Mouse (Mus musculus): ENCODE measurements around the gene Sec14l5. TPM values are rescaled to one million over a fixed set of nuclear protein-coding genes. Genes with fewer than 3 reads are reported as not detected.
"Not testable (repeated sequence)": the region's sequence is repeated elsewhere in the genome, so short reads cannot be mapped to it uniquely, and the experiment has no call there.

The Sec14l5 gene
- total and polyA plus RNA-seq, 2 experiments, result 0.02 to 0.09 TPM

- Histone ChIP-seq H3K79me2 (ENCODE audit: control insufficient read depth, insufficient read depth, low read length) (no peaks in the 10 kb centered on the region), H3K4me3 (ENCODE audit: insufficient read depth, low read depth, low read length) (no peak overlapping the region), H3K9ac (ENCODE audit: low read depth, low read length) (no peak overlapping the region), H3K27ac (replicated peaks; ENCODE audit: insufficient read depth, low read depth, low read length) (no peak overlapping the region), H3K27me3 (ENCODE audit: control insufficient read depth, insufficient read depth, low read length) (no peaks in the 10 kb centered on the region), H3K36me3 (ENCODE audit: control insufficient read depth, insufficient read depth, low read length) (no peaks in the 10 kb centered on the region), H3K4me1 (ENCODE audit: control insufficient read depth, insufficient read depth, low read length) (no peaks in the 10 kb centered on the region)
- no peak for TF ChIP-seq POLR2A (IDR thresholded peaks at IDR 0.05; ENCODE audit: extremely low read depth, insufficient read depth, low read length)
- TF ChIP-seq CTCF (IDR thresholded peaks at IDR 0.05; ENCODE audit: low read depth, low read length), result no peak
- WGBS, result 73% methylated on average over 4 of the region's 4 CpGs
- DNase-seq (ENCODE audit: extremely low read depth, low read depth, low spot score), result no peak
These were observed 74.5 kb downstream of the Sec14l5 start for GRCm38 (mm10) chr16:5221403-5221802.

GRCm38 (mm10) chr16:5222140-5222539, 75.2 kb downstream of the Sec14l5 start, which contains the start of gene AU021092:
Gene AU021092 (minus strand): TSS chr16:5222299.
- Histone ChIP-seq H3K36me3 (ENCODE audit: control insufficient read depth, insufficient read depth, low read length) (no peaks in the 10 kb centered on the region), H3K27ac (replicated peaks; ENCODE audit: insufficient read depth, low read depth, low read length) (no peak within 1 kb of the TSS), H3K79me2 (ENCODE audit: control insufficient read depth, insufficient read depth, low read length) (no peaks in the 10 kb centered on the region), H3K4me1 (ENCODE audit: control insufficient read depth, insufficient read depth, low read length) (no peaks in the 10 kb centered on the region), H3K9ac (ENCODE audit: low read depth, low read length) (no peak within 1 kb of the TSS), H3K27me3 (ENCODE audit: control insufficient read depth, insufficient read depth, low read length) (no peaks in the 10 kb centered on the region), H3K4me3 (ENCODE audit: insufficient read depth, low read depth, low read length) (peak within 1 kb of the TSS; percentile 27)
- TF ChIP-seq POLR2A (IDR thresholded peaks at IDR 0.05; ENCODE audit: extremely low read depth, insufficient read depth, low read length), result no peak
- TF ChIP-seq CTCF (IDR thresholded peaks at IDR 0.05; ENCODE audit: low read depth, low read length), result no peak
- no peak for DNase-seq (ENCODE audit: extremely low read depth, low read depth, low spot score)
- 68% methylated on average over 6 of the region's 6 CpGs for whole genome bisulfite sequencing

- H3K36me3 ChIP-seq (ENCODE audit: control insufficient read depth, insufficient read depth, low read length); H3K27ac ChIP-seq (replicated peaks; ENCODE audit: insufficient read depth, low read depth, low read length); H3K4me3 ChIP-seq (ENCODE audit: insufficient read depth, low read depth, low read length); H3K9ac ChIP-seq (ENCODE audit: low read depth, low read length); H3K79me2 ChIP-seq (ENCODE audit: control insufficient read depth, insufficient read depth, low read length); DNase-seq (ENCODE audit: extremely low read depth, low read depth, low spot score); H3K4me1 ChIP-seq (ENCODE audit: control insufficient read depth, insufficient read depth, low read length); H3K27me3 ChIP-seq (ENCODE audit: control insufficient read depth, insufficient read depth, low read length): not testable (repeated sequence)
- WGBS, result 0% methylated on average over 1 of the region's 1 CpGs
These were observed 79.6 kb downstream of the Sec14l5 start for GRCm38 (mm10) chr16:5226534-5226933.

- H3K9ac ChIP-seq (ENCODE audit: low read depth, low read length); DNase-seq (ENCODE audit: extremely low read depth, low read depth, low spot score); H3K27me3 ChIP-seq (ENCODE audit: control insufficient read depth, insufficient read depth, low read length); H3K4me1 ChIP-seq (ENCODE audit: control insufficient read depth, insufficient read depth, low read length); H3K4me3 ChIP-seq (ENCODE audit: insufficient read depth, low read depth, low read length); H3K79me2 ChIP-seq (ENCODE audit: control insufficient read depth, insufficient read depth, low read length); H3K36me3 ChIP-seq (ENCODE audit: control insufficient read depth, insufficient read depth, low read length); H3K27ac ChIP-seq (replicated peaks; ENCODE audit: insufficient read depth, low read depth, low read length): not testable (repeated sequence)
- WGBS, result 90% methylated on average over 19 of the region's 19 CpGs
These were observed 80.6 kb downstream of the Sec14l5 start for GRCm38 (mm10) chr16:5227501-5227900.

GRCm38 (mm10) chr16:5228103-5228502, 81.2 kb downstream of the Sec14l5 start:
- not testable (repeated sequence) for H3K4me1 ChIP-seq (ENCODE audit: control insufficient read depth, insufficient read depth, low read length); DNase-seq (ENCODE audit: extremely low read depth, low read depth, low spot score); H3K27me3 ChIP-seq (ENCODE audit: control insufficient read depth, insufficient read depth, low read length); H3K9ac ChIP-seq (ENCODE audit: low read depth, low read length); H3K36me3 ChIP-seq (ENCODE audit: control insufficient read depth, insufficient read depth, low read length); H3K4me3 ChIP-seq (ENCODE audit: insufficient read depth, low read depth, low read length); H3K79me2 ChIP-seq (ENCODE audit: control insufficient read depth, insufficient read depth, low read length); H3K27ac ChIP-seq (replicated peaks; ENCODE audit: insufficient read depth, low read depth, low read length)
- WGBS, result 90% methylated on average over 3 of the region's 3 CpGs

- H3K27ac ChIP-seq (replicated peaks; ENCODE audit: insufficient read depth, low read depth, low read length), result no peak overlapping the region
- H3K9ac ChIP-seq (ENCODE audit: low read depth, low read length), result no peak overlapping the region
- no peak for DNase-seq (ENCODE audit: extremely low read depth, low read depth, low spot score)
- H3K4me3 ChIP-seq (ENCODE audit: insufficient read depth, low read depth, low read length), result no peak overlapping the region
- no peak for TF ChIP-seq CTCF (IDR thresholded peaks at IDR 0.05; ENCODE audit: low read depth, low read length)
- TF ChIP-seq POLR2A (IDR thresholded peaks at IDR 0.05; ENCODE audit: extremely low read depth, insufficient read depth, low read length), result no peak
- H3K79me2 ChIP-seq (ENCODE audit: control insufficient read depth, insufficient read depth, low read length), result 0 out of 2 replicates have a peak, but pooled peaks cover 4% of the 10 kb centered on the region
- H3K36me3 ChIP-seq (ENCODE audit: control insufficient read depth, insufficient read depth, low read length), result no peaks in the 10 kb centered on the region
- 76% methylated on average over 4 of the region's 4 CpGs for WGBS
- H3K27me3 ChIP-seq (ENCODE audit: control insufficient read depth, insufficient read depth, low read length), result no peaks in the 10 kb centered on the region
- peaks cover 6% of the 10 kb centered on the region; the same call in 1 of the 2 replicates for H3K4me1 ChIP-seq (ENCODE audit: control insufficient read depth, insufficient read depth, low read length)
These were observed 86.1 kb downstream of the Sec14l5 start for GRCm38 (mm10) chr16:5232982-5233381.
